Mouse (Mus musculus) regulatory T cell (primary cell): ENCODE measurements around the gene Pank3.
"Not testable (repeated sequence)": the region's sequence is repeated elsewhere in the genome, so short reads cannot be mapped to it uniquely, and the experiment has no call there.

ENCODE experiments used
- in situ Hi-C: fragments of 300-600 bp; cut with MboI, MseI; formaldehyde crosslinking; loops from one replicate; pipeline ENCODE4 v1.15.1; 2025; ENCODE audit warnings: high pct_unique_total_duplicates

Pank3 gene

DNA sequence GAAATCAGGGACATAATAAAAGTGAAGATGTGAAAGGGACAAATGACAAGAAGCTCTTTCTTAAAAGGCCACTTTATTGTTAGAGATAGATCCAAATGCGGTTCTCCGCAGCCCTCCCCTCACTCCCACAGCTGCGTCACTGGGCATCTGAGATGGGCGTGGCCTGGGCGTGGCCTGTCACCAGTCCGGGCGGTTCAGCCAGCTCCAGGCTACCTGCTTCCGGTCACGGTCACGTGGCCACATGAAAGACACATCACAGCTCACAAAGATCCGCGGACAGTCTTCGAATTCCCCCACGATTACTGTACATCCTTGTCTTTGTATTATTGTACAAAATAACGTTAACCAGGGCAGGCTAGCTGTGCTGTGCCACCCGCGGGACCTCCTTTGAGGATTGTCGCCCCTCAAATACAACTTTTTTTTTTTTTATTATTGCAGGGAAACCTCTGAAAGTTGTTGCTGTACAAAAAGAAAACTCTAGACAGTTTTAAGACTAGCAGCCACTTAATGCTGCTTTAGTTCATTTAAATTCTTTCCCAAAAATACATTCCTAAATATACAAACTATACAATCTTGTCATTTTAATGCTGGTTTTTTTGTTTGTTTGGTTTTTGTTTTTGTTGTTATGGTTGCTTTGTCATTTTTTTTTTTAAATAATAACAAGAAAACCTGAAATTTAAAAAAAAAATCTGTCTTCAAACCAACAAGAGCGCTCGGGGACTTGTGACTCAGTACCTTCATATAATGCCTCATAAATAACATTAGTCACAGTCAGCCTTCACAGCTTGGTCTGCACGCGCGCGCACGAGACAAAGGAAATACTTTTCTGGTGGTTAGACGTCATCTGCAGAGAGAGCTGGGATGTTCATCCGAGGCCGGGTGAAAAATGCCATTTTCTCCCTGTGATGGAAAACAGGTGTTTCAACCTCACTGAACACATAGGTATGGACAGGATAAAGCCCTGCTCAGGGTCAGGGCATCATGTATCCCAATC lies 69.4 kb downstream of the Pank3 start:
- in situ Hi-C loops, result no loop called here

DNA sequence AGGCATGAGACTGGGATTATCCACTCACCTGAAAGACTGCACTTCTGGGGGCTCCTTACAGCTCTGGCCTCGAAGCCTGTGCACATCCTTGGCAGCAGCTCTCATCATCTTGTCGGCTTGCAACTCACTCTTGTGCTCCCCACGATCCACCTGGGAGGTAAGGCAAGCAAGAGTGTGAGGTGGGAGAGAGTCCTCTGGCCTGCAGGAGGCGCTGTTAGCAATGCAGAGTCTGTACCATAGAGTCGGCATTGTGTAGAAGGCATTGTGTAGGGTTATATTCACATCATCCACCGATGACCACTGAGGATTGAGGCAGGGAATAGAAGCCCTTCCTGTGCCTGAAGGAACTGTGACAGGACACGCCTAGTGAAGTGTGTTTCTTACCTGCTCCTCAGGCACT lies 71.0 kb downstream of the Pank3 start:
- in situ Hi-C loops, result no loop called here

DNA sequence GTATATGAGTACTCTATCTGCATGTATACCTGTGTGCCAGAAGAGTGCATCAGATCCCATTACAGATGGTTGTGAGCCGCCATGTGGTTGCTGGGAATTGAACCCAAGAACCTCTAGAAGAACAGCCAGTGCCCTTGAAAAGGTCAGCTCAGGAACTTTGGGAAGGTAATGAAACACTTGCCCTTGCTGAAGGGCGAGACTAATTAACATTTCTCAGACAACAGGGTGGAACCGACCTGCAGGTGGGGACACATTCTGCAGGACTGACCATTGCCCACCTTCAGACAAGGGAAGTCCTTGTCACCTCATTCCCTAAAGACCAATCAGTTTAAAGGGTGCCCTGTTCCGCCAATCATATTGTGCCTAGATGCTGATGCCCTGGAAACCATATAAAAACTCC lies 71.5 kb downstream of the Pank3 start:
- in situ Hi-C loops, result not testable (repeated sequence)
